Mouse (Mus musculus) CH12.LX (cell line): Measurements from ENCODE around the gene Plekhh3. TPM values are rescaled to one million over a fixed set of nuclear protein-coding genes. Genes with fewer than 3 reads are reported as not detected.

Source experiments
- DNase-seq: peaks from one replicate; pipeline ENCODE4 v3.0.0-alpha.2; 2013; ENCODE audit errors: extremely low read depth
- H3K27ac ChIP-seq: 2 replicates; pipeline ENCODE4 v1.5.1; 2012; ENCODE audit warnings: low read depth, mild to moderate bottlenecking, control low read depth, moderate library complexity; ENCODE audit not compliant: insufficient read depth
- H3K27me3 ChIP-seq: replicated peaks from 2 replicates; pipeline ENCODE3; 2012; ENCODE audit warnings: inconsistent platforms
- H3K36me3 ChIP-seq, 2 experiments: replicated peaks in 1 of 2; 2 replicates each; pipeline versions ENCODE3 to v1.6.1; 2012; ENCODE audit warnings: inconsistent platforms in 1 of 2, low read length in 1 of 2, mild to moderate bottlenecking in 1 of 2, mixed read lengths in 1 of 2, moderate library complexity in 1 of 2; ENCODE audit not compliant: control insufficient read depth in 1 of 2, insufficient read depth in 1 of 2
- H3K4me1 ChIP-seq, 2 experiments: 2 replicates each; pipeline ENCODE4 v1.6.1; 2012; ENCODE audit warnings: inconsistent platforms in 1 of 2, moderate library complexity in 1 of 2; ENCODE audit not compliant: insufficient read depth in 2 of 2, control insufficient read depth in 1 of 2
- H3K4me2 ChIP-seq: 2 replicates; pipeline ENCODE4 v1.6.1; 2012; ENCODE audit warnings: low read depth, mild to moderate bottlenecking, control low read depth; ENCODE audit not compliant: poor library complexity, insufficient read depth, severe bottlenecking
- H3K4me3 ChIP-seq, 3 experiments: fragments of 150-350 bp in 1 of 3; sonication (generic) in 1 of 3; replicated peaks in 1 of 3; 2 replicates each; pipeline versions ENCODE3 to v1.5.1; 2011 to 2012; ENCODE audit warnings: low read depth in 2 of 3, low read length in 2 of 3, mild to moderate bottlenecking in 2 of 3, moderate library complexity in 2 of 3, control low read depth in 1 of 3, improper control_type of control experiment in 1 of 3, inconsistent platforms in 1 of 3, mixed read lengths in 1 of 3; ENCODE audit not compliant: poor library complexity in 1 of 3
- H3K79me2 ChIP-seq: replicated peaks from 2 replicates; pipeline ENCODE4 v1.6.1; 2012; ENCODE audit warnings: mild to moderate bottlenecking, moderate library complexity; ENCODE audit not compliant: control insufficient read depth, poor library complexity, insufficient read depth, severe bottlenecking; ENCODE audit errors: extremely low read depth
- H3K9ac ChIP-seq: 2 replicates; pipeline ENCODE4 v1.6.1; 2012; ENCODE audit warnings: low read depth, mild to moderate bottlenecking, control low read depth, moderate library complexity; ENCODE audit not compliant: insufficient read depth
- H3K9me3 ChIP-seq: replicated peaks from 2 replicates; pipeline ENCODE3; 2012; ENCODE audit warnings: low read length, inconsistent platforms, mixed read lengths
- BHLHE40 ChIP-seq: IDR thresholded peaks from 2 replicates; pipeline ENCODE4 v1.6.1; 2011; ENCODE audit warnings: mild to moderate bottlenecking, low read depth, low read length, improper control_type of control experiment
- CHD1 ChIP-seq: IDR thresholded peaks from 2 replicates; pipeline ENCODE4 v1.6.1; 2012; ENCODE audit warnings: low read depth, low read length, improper control_type of control experiment, inconsistent platforms
- CHD2 ChIP-seq: IDR thresholded peaks from 2 replicates; pipeline ENCODE4 v1.6.1; 2011; ENCODE audit warnings: low read length, improper control_type of control experiment
- E2F4 ChIP-seq: IDR thresholded peaks from 2 replicates; pipeline ENCODE4 v1.6.1; 2011; ENCODE audit warnings: low read depth, low read length, improper control_type of control experiment; ENCODE audit not compliant: insufficient replicate concordance
- EP300 ChIP-seq: IDR thresholded peaks from 2 replicates; pipeline ENCODE4 v1.6.1; 2011; ENCODE audit warnings: low read length, improper control_type of control experiment
- ETS1 ChIP-seq: conservative IDR thresholded peaks from 2 replicates; pipeline ENCODE4 v1.6.1; 2012; ENCODE audit warnings: low read depth, mild to moderate bottlenecking, inconsistent platforms, low read length, improper control_type of control experiment, moderate library complexity
- GABPA ChIP-seq: IDR thresholded peaks from 2 replicates; pipeline ENCODE4 v1.6.1; 2012; ENCODE audit warnings: low read depth, low read length, improper control_type of control experiment, inconsistent platforms; ENCODE audit not compliant: insufficient replicate concordance
- HCFC1 ChIP-seq: IDR thresholded peaks from 2 replicates; pipeline ENCODE4 v1.6.1; 2012; ENCODE audit warnings: low read depth, mild to moderate bottlenecking, inconsistent platforms, low read length, improper control_type of control experiment
- IRF4 ChIP-seq: IDR thresholded peaks from 2 replicates; pipeline ENCODE4 v1.6.1; 2014; ENCODE audit warnings: low read depth, mild to moderate bottlenecking, inconsistent platforms, low read length, improper control_type of control experiment
- JUN ChIP-seq: IDR thresholded peaks from 2 replicates; pipeline ENCODE4 v1.6.1; 2011; ENCODE audit warnings: low read depth, mild to moderate bottlenecking, low read length, improper control_type of control experiment, moderate library complexity; ENCODE audit not compliant: insufficient read depth
- KAT2A ChIP-seq: IDR thresholded peaks from 2 replicates; pipeline ENCODE4 v1.6.1; 2012; ENCODE audit warnings: low read length, improper control_type of control experiment, inconsistent platforms; ENCODE audit not compliant: insufficient replicate concordance
- MAX ChIP-seq: IDR thresholded peaks from 2 replicates; pipeline ENCODE4 v1.6.1; 2011; ENCODE audit warnings: low read length, improper control_type of control experiment
- MAZ ChIP-seq: IDR thresholded peaks from 2 replicates; pipeline ENCODE4 v1.6.1; 2012; ENCODE audit warnings: low read depth, mild to moderate bottlenecking, inconsistent platforms, low read length, improper control_type of control experiment, moderate library complexity
- MEF2A ChIP-seq: IDR thresholded peaks from 2 replicates; pipeline ENCODE4 v1.6.1; 2014; ENCODE audit warnings: low read depth, mild to moderate bottlenecking, inconsistent platforms, low read length, improper control_type of control experiment, borderline replicate concordance
- MXI1 ChIP-seq: IDR thresholded peaks from 2 replicates; pipeline ENCODE4 v1.6.1; 2011; ENCODE audit warnings: mild to moderate bottlenecking, low read depth, low read length, improper control_type of control experiment
- MYC ChIP-seq: IDR thresholded peaks from 2 replicates; pipeline ENCODE4 v1.6.1; 2011; ENCODE audit warnings: low read depth, mild to moderate bottlenecking, improper control_type of control experiment, low read length
- NELFE ChIP-seq: IDR thresholded peaks from 2 replicates; pipeline ENCODE4 v1.6.1; 2011; ENCODE audit warnings: low read depth, low read length, improper control_type of control experiment
- NRF1 ChIP-seq: IDR thresholded peaks from 2 replicates; pipeline ENCODE4 v1.6.1; 2014; ENCODE audit warnings: low read depth, mild to moderate bottlenecking, inconsistent platforms, low read length, improper control_type of control experiment, moderate library complexity
- RAD21 ChIP-seq: IDR thresholded peaks from 2 replicates; pipeline ENCODE4 v1.6.1; 2011; ENCODE audit warnings: low read depth, mild to moderate bottlenecking, low read length, improper control_type of control experiment, moderate library complexity
- RCOR1 ChIP-seq: conservative IDR thresholded peaks from 2 replicates; pipeline ENCODE4 v1.6.1; 2012; ENCODE audit warnings: low read depth, mild to moderate bottlenecking, inconsistent platforms, low read length, improper control_type of control experiment
- SIN3A ChIP-seq: IDR thresholded peaks from 2 replicates; pipeline ENCODE4 v1.6.1; 2012; ENCODE audit warnings: low read length, improper control_type of control experiment, inconsistent platforms
- SMC3 ChIP-seq: IDR thresholded peaks from 2 replicates; pipeline ENCODE4 v1.6.1; 2011; ENCODE audit warnings: low read depth, low read length, improper control_type of control experiment
- TBP ChIP-seq: conservative IDR thresholded peaks from 2 replicates; pipeline ENCODE4 v1.6.1; 2011; ENCODE audit warnings: low read depth, low read length, improper control_type of control experiment
- TCF12 ChIP-seq: IDR thresholded peaks from 2 replicates; pipeline ENCODE4 v1.6.1; 2014; ENCODE audit warnings: low read depth, mild to moderate bottlenecking, inconsistent platforms, low read length, improper control_type of control experiment
- UBTF ChIP-seq: IDR thresholded peaks from 2 replicates; pipeline ENCODE4 v1.6.1; 2012; ENCODE audit warnings: low read depth, mild to moderate bottlenecking, inconsistent platforms, low read length, improper control_type of control experiment, moderate library complexity
- USF2 ChIP-seq: conservative IDR thresholded peaks from 2 replicates; pipeline ENCODE4 v1.6.1; 2011; ENCODE audit warnings: low read depth, low read length, improper control_type of control experiment
- ZC3H11A ChIP-seq: IDR thresholded peaks from 2 replicates; pipeline ENCODE4 v1.6.1; 2012; ENCODE audit warnings: low read depth, mild to moderate bottlenecking, inconsistent platforms, low read length, improper control_type of control experiment
- ZKSCAN1 ChIP-seq: IDR thresholded peaks from 2 replicates; pipeline ENCODE4 v1.6.1; 2012; ENCODE audit warnings: low read depth, inconsistent platforms, low read length, improper control_type of control experiment, borderline replicate concordance
- ZMIZ1 ChIP-seq: IDR thresholded peaks from 2 replicates; pipeline ENCODE4 v1.6.1; 2012; ENCODE audit warnings: low read depth, mild to moderate bottlenecking, inconsistent platforms, low read length, improper control_type of control experiment
- ZNF384 ChIP-seq: IDR thresholded peaks from 2 replicates; pipeline ENCODE4 v1.6.1; 2012; ENCODE audit warnings: low read depth, low read length, improper control_type of control experiment, inconsistent platforms
- dilution Hi-C: fragments of 300-500 bp; cut with MboI; formaldehyde crosslinking; loops from 2 replicates; pipeline ENCODE4 v1.14.3; 2020; ENCODE audit warnings: low sequenced_read_pairs; ENCODE audit not compliant: extremely low pct_unique_long_range_greater_than_20kb, extremely low pct_ligation_motif_present
- in situ Hi-C: fragments of 300-500 bp; cut with MboI; formaldehyde crosslinking; loops from 3 replicates; pipeline ENCODE4 v1.14.3; 2019; ENCODE audit warnings: low sequenced_read_pairs, low pct_ligation_motif_present, low pct_unique_long_range_greater_than_20kb, mixed read lengths
- polyA plus RNA-seq: library from polyadenylated mRNA; unstranded; fragments of >175 nt; gene quantifications from 2 replicates; pipeline ENCODE4 v1.2.1, GENCODE M21; 2012; ENCODE audit warnings: low read depth; ENCODE audit not compliant: insufficient read length
- total RNA-seq, 2 experiments: library from RNA; depleted of rRNA; stranded (reverse); fragments of 300-350 nt in 1 of 2; fragments of >200 nt in 1 of 2; gene quantifications; 2 replicates each; pipeline ENCODE4 v1.2.3; 2012 to 2014

Plekhh3 gene
- total and polyA plus RNA-seq, 3 experiments = 2.9 to 20.3 (median 5.0) TPM

- H3K79me2 ChIP-seq = peaks cover 12% of the 10 kb centered on the region
- H3K9ac ChIP-seq = peak overlapping the region; percentile 54
- in situ Hi-C loops = no loop called here
- TF ChIP-seq EP300 = no peak
- no peak; the same call in 1 of the 2 replicates for TF ChIP-seq RCOR1
- 0 out of 2 replicates have a peak, but pooled peaks have one; percentile 22 for TF ChIP-seq IRF4
- peak; percentile 90 for TF ChIP-seq NRF1
- peak; percentile 75 for TF ChIP-seq ETS1
- TF ChIP-seq BHLHE40 = peak; percentile 96
- TF ChIP-seq E2F4 = no peak
- no peak for TF ChIP-seq KAT2A
- TF ChIP-seq TBP = no peak
- TF ChIP-seq MAX = peak; percentile 58; the same call in 1 of the 2 replicates
- peak; percentile 69 for TF ChIP-seq ZNF384
- no peak for TF ChIP-seq USF2
- TF ChIP-seq TCF12 = peak; percentile 57
- TF ChIP-seq MEF2A = peak; percentile 69; the same call in 1 of the 2 replicates
- peak; percentile 89; the same call in 1 of the 2 replicates for TF ChIP-seq MXI1
- TF ChIP-seq CHD1 = peak; percentile 95
- no peak for TF ChIP-seq NELFE
- no peak for TF ChIP-seq RAD21
- TF ChIP-seq CHD2 = no peak; the same call in 1 of the 2 replicates
- TF ChIP-seq SMC3 = no peak
- no peak for TF ChIP-seq ZKSCAN1
- peak; percentile 94 for TF ChIP-seq SIN3A
- no peak for TF ChIP-seq ZMIZ1
- TF ChIP-seq MAZ = peak; percentile 90
- no peak for TF ChIP-seq JUN
- 0 out of 2 replicates have a peak, but pooled peaks have one; percentile 37 for TF ChIP-seq HCFC1
- TF ChIP-seq ZC3H11A = no peak
- TF ChIP-seq MYC = no peak; the same call in 1 of the 2 replicates
- no peak for TF ChIP-seq UBTF
- TF ChIP-seq GABPA = no peak
- TF ChIP-seq, all 38 proteins: peak for 13
- H3K27me3 ChIP-seq = peaks cover under 1% of the 10 kb centered on the region
- dilution Hi-C loops = no loop called here
- peaks cover 9 to 70% of the 10 kb centered on the region in 2 experiments for H3K4me1 ChIP-seq
- H3K27ac ChIP-seq = peak overlapping the region; percentile 78
- no peaks in the 10 kb centered on the region for H3K9me3 ChIP-seq
- H3K4me2 ChIP-seq = peak overlapping the region; percentile 91
- peaks cover 5 to 29% of the 10 kb centered on the region in 2 experiments for H3K36me3 ChIP-seq
- DNase-seq = peak; percentile 90
- H3K4me3 ChIP-seq = peak overlapping the region; percentile 64 to 79 (median 68)
These were observed 4.5 kb upstream of the Plekhh3 start for GRCm38 (mm10) chr11:101175636-101176116.
